Mouse (Mus musculus): Measurements from ENCODE around the gene Wfikkn1. TPM values are rescaled to one million over a fixed set of nuclear protein-coding genes. Genes with fewer than 3 reads are reported as not detected.

The Wfikkn1 gene
- polyA plus RNA-seq, 1 experiment from 2014 or later, result 0.60 TPM

DNA sequence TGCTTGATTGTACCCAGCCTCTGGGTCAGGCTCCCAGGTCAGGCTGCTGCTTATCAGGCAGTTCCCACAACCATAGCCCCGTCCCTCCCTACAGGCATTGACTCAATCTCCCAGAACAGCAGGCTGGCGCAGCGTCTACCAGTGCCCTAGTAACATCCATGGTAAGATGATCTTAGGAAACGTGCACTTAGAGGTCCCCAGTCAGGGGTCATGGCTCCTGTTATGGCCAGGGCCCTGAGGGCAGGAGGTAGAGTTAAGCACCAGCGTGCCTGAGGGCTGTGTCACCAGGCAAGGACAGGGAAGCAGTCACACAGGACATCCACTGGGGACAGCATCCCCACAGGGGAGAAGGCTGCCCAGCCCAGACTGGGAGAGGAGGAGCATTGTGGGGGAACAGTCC lies 1.6 kb upstream of the Wfikkn1 start:
- Histone ChIP-seq H3K9ac (replicated peaks) (no peak overlapping the region), H3K27ac (replicated peaks) (no peak overlapping the region; the same call in 1 of the 2 replicates), H3K36me3 (peaks cover 41% of the 10 kb centered on the region), H3K4me2 (replicated peaks) (no peak overlapping the region), H3K27me3 (no peaks in the 10 kb centered on the region), H3K4me1 (peaks cover 11% of the 10 kb centered on the region), H3K9me3 (no peaks in the 10 kb centered on the region), H3K4me3 (no peak overlapping the region)
- WGBS, result 51% methylated on average over 5 of the region's 5 CpGs
- no peak for ATAC-seq (replicated peaks)

DNA sequence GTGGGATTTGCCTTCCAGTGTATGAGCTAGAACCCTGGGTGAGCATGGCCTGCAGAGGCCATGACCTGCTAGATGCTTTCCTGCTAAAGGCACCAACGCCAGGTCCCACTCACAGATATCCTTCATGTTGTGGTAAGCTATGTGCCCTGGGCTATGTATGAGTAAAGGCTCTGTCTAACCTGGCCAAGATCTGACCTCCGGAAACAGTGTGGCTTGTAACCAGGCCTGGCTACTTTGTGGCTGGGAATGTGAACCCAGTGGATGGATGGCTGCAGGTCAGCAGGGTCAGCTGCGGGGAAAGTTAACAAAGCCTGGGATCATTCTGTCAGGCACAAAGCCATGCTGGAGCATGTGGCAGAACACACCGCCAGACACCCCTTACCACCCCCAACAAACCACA lies 1.0 kb upstream of the Wfikkn1 start:
- ATAC-seq (replicated peaks), result no peak

DNA sequence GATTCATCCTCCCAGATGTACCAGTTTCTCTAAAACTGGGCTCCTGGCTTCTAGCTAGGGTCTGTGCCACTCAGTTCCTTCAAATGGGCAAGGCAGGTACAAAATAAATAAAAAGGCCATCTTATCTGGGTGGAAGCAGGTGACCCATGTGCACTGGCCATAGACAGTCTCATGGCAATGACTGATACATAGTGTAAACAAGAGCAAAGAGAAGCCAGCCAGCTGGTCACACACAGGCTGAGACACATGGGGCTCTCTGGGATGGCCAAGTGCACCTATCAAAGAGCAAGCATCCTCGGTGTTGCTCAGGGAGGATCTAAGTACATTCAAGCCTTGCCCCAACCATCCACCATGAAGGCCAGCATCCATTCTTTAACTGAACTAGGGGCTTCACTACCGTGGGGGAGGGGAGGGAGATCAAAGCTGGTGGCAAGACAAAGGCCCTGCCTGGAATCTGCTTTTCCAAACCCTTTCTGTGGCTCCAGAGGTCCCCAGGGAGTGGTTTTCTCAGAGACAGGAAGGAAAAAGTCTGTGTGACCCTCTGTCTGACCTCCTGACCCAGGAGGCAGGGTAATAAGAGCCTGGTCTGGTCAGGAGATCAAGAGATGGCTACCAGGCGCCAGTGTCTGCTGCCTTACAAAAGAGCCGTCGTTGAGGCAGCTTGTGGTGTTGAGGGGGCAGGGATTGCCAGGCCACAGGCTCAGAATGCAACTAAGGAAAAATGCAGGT lies 419 bp upstream of the Wfikkn1 start:
- no peaks in the 10 kb centered on the region for H3K27me3 ChIP-seq
- peaks cover 22% of the 10 kb centered on the region for H3K4me1 ChIP-seq
- no peak overlapping the region for H3K4me3 ChIP-seq
- H3K4me2 ChIP-seq (replicated peaks), result no peak overlapping the region
- peaks cover 40% of the 10 kb centered on the region for H3K36me3 ChIP-seq
- no peak overlapping the region for H3K9ac ChIP-seq (replicated peaks)
- 0 out of 2 replicates have a peak overlapping the region, but pooled peaks have one; percentile 1 for H3K27ac ChIP-seq (replicated peaks)
- no peaks in the 10 kb centered on the region for H3K9me3 ChIP-seq
- 8% methylated on average over 5 of the region's 5 CpGs for WGBS
- ATAC-seq (replicated peaks), result no peak

More for the DNA sequence above, 1.0 kb upstream of the Wfikkn1 start:
- H3K4me2 ChIP-seq (replicated peaks), result no peak overlapping the region
- H3K36me3 ChIP-seq, result peaks cover 40% of the 10 kb centered on the region
- 29% methylated on average over 4 of the region's 4 CpGs for WGBS
- no peak overlapping the region for H3K9ac ChIP-seq (replicated peaks)
- no peaks in the 10 kb centered on the region for H3K9me3 ChIP-seq
- no peak overlapping the region for H3K4me3 ChIP-seq
- H3K4me1 ChIP-seq, result peaks cover 16% of the 10 kb centered on the region
- H3K27me3 ChIP-seq, result no peaks in the 10 kb centered on the region
- H3K27ac ChIP-seq (replicated peaks), result 0 out of 2 replicates have a peak overlapping the region, but pooled peaks have one; percentile 1

DNA sequence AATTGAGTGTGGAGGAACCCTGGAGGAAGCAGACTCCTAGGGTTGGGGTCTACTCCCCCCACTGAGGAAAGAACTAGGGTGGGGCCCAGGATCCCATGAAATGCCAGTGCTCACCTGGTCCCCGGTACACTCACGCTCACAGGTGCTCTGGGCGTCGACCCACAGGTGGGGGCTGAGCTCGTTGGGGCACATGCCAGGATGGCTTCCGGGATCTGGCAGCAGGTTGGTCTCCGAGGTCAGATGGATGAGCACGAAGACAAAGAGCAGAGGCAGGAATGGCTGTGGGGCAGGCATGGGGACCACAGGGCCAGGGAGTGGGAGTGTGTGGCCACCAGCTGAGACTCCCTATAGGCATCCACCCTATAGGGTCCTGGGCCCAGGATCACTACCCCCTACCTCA lies 908 bp downstream of the Wfikkn1 start:
- no peaks in the 10 kb centered on the region for H3K9me3 ChIP-seq
- no peak overlapping the region for H3K27ac ChIP-seq (replicated peaks)
- 75% methylated on average over 8 of the region's 8 CpGs for WGBS
- peaks cover 39% of the 10 kb centered on the region for H3K36me3 ChIP-seq
- no peak for ATAC-seq (replicated peaks)
- no peak overlapping the region for H3K4me2 ChIP-seq (replicated peaks)
- H3K4me3 ChIP-seq, result no peak overlapping the region
- no peaks in the 10 kb centered on the region for H3K27me3 ChIP-seq
- H3K9ac ChIP-seq (replicated peaks), result no peak overlapping the region
- H3K4me1 ChIP-seq, result peaks cover 26% of the 10 kb centered on the region

DNA sequence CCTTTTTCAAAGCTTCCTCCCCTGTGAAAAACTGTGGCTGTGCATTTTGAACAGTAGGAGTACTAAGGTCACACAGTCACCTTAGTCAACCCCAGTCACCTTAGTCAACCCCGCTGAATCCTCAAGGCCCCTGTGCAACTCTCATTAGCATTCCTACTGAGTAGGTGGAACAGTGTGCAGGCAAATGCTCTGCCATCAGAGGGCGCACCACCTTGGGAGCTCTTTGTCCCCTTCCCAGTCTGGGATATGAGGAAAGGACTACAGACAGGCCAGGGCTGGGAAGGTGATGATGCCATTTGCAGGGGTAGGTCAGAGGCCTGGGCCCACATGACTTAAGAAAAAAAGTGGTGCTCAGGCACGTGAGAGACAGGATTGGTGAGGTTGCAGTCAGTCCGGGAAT lies 1.4 kb downstream of the Wfikkn1 start:
- Histone ChIP-seq H3K36me3 (peaks cover 34% of the 10 kb centered on the region), H3K4me1 (peaks cover 29% of the 10 kb centered on the region), H3K4me2 (replicated peaks) (no peak overlapping the region), H3K4me3 (no peak overlapping the region), H3K27me3 (no peaks in the 10 kb centered on the region), H3K9ac (replicated peaks) (no peak overlapping the region), H3K9me3 (no peaks in the 10 kb centered on the region), H3K27ac (replicated peaks) (no peak overlapping the region)
- WGBS, result 52% methylated on average over 4 of the region's 4 CpGs
- no peak for ATAC-seq (replicated peaks)

DNA sequence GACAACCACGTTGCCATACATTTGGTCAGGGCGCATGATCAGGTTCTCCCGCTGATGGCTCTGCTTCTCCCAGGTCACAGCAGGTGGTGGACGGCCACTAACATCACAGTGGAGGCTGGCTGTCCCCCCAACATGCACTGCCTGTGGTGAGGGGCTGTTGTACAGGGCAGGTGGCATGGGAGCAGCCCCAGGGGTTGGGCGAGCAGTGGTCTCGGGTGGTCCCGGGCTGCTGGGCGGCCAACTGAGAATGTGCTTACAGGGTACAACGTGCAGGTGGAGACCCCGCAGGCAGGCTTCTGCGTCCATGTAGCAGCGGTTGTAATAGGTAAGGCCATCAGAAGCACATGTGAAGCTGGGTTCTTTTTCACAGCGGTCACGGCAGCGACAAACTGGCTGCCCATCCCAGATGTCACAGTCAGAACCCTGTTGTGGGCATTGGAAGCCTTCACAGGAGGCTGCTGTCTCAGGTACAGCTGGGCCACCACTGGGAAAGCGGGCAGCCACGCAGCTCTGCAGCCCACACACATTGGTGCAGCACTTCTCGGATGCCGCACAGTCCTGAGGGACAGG lies 2.0 kb downstream of the Wfikkn1 start:
- H3K9ac ChIP-seq (replicated peaks), result no peak overlapping the region
- WGBS, result 91% methylated on average over 19 of the region's 19 CpGs
- peaks cover 29% of the 10 kb centered on the region for H3K36me3 ChIP-seq
- H3K4me3 ChIP-seq, result no peak overlapping the region
- H3K27ac ChIP-seq (replicated peaks), result no peak overlapping the region
- no peaks in the 10 kb centered on the region for H3K9me3 ChIP-seq
- no peaks in the 10 kb centered on the region for H3K27me3 ChIP-seq
- no peak for ATAC-seq (replicated peaks)
- no peak overlapping the region for H3K4me2 ChIP-seq (replicated peaks)
- peaks cover 35% of the 10 kb centered on the region for H3K4me1 ChIP-seq

DNA sequence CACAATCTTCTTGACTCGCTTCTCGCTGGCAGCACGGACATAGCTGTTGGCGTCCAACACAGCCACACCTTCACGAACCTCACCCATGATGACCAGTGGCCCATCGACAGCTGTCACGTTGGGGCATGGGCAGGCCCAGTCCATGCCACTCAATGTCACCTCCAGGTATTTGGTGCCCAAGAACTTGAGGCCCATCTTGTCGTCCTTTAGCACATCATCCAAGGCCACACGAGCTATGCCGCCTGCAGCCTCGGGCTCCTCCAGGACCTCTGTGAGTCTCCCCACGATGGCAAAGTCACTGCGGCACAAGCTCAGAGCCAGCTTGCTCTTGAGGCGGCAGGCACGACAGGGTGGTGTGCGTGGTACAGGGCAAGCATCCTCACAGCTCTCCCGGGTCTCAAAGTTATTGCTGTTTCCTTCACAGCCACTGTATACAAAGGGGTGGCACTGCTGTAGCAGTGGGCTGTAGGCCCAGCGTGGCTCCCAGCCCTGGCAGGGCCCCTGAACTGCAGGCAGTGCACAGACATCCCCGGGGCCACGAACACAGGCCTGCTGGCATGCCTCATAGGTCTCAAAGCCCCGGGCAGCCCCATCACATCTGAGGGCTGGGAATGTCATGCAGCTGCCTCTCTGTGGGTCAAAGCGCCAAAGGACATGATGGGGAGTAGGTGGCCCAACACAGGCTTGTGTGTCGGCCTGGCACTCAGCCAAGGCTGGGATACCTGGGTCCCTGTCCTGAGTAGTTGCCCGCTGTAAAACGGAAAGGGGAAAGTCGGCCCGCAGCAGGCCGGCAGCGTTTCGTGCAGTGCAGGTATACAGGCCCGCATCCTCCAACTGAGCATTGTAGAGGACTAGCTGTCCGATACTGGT lies 2.7 kb downstream of the Wfikkn1 start:
- ATAC-seq (replicated peaks), result no peak
- no peaks in the 10 kb centered on the region for H3K9me3 ChIP-seq
- 91% methylated on average over 32 of the region's 32 CpGs for WGBS
- peaks cover 35% of the 10 kb centered on the region for H3K4me1 ChIP-seq
- H3K9ac ChIP-seq (replicated peaks), result no peak overlapping the region
- no peak overlapping the region for H3K4me3 ChIP-seq
- peaks cover 23% of the 10 kb centered on the region for H3K36me3 ChIP-seq
- no peaks in the 10 kb centered on the region for H3K27me3 ChIP-seq
- H3K4me2 ChIP-seq (replicated peaks), result no peak overlapping the region
- no peak overlapping the region for H3K27ac ChIP-seq (replicated peaks)

DNA sequence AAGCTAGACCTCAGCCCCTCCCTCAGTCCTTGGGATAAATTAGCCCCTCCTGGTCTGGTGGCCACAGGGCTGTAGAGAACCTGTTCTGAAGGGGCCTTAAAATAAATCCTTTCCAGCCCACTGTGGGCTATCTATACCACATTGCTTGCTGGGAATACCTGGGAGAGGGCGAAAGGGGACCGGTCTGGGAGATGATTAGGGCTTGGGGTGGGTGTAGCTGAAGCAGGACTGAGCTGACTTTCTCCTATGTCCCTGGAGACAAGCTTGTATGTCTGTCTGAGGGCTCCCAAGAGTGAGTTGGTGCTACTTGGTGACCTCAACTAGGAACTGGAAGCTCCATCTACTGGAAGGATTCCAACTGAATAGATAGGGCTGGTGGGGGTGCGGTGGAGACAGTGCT lies 3.6 kb downstream of the Wfikkn1 start:
- H3K27me3 ChIP-seq, result no peaks in the 10 kb centered on the region
- H3K4me3 ChIP-seq, result no peak overlapping the region
- peaks cover 20% of the 10 kb centered on the region for H3K36me3 ChIP-seq
- no peak overlapping the region for H3K9ac ChIP-seq (replicated peaks)
- WGBS, result 99% methylated on average over 3 of the region's 3 CpGs
- no peak overlapping the region for H3K4me2 ChIP-seq (replicated peaks)
- ATAC-seq (replicated peaks), result no peak
- H3K4me1 ChIP-seq, result peaks cover 35% of the 10 kb centered on the region
- H3K27ac ChIP-seq (replicated peaks), result no peak overlapping the region
- no peaks in the 10 kb centered on the region for H3K9me3 ChIP-seq

DNA sequence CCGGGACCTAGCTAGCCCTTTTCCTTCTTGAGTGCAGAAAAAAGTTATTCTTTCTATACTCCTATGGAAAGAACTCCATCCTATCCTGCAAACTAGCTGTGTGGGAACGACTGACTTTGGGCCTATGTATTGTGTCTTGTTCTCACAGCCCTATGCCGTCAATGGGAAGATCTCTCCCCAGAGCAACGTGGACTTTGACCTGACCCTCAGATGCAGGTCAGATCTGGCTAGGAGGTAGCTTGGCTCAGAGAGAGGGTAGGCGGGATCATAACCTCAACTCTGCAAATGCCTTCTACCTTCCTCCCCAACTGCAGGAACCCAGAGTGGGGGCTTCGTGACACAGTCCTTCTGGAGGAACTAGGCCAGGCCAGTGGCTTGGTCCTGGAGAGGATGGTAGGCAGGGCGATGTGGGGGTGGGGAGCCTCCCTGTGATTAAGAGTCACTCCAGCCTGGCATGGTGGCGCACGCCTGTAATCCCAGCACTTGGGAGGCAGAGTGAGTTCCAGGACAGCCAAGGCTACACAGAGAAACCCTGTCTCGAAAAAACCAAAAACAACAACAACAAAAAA lies 4.2 kb downstream of the Wfikkn1 start:
- Histone ChIP-seq H3K4me3 (peak overlapping the region; percentile 75), H3K4me2 (replicated peaks) (peak overlapping the region; percentile 97), H3K27ac (replicated peaks) (peak overlapping the region; percentile 94), H3K27me3 (no peaks in the 10 kb centered on the region), H3K36me3 (peaks cover 20% of the 10 kb centered on the region), H3K9ac (replicated peaks) (peak overlapping the region; percentile 85), H3K4me1 (peaks cover 35% of the 10 kb centered on the region), H3K9me3 (no peaks in the 10 kb centered on the region)
- ATAC-seq (replicated peaks), result no peak
- 74% methylated on average over 10 of the region's 10 CpGs for WGBS

DNA sequence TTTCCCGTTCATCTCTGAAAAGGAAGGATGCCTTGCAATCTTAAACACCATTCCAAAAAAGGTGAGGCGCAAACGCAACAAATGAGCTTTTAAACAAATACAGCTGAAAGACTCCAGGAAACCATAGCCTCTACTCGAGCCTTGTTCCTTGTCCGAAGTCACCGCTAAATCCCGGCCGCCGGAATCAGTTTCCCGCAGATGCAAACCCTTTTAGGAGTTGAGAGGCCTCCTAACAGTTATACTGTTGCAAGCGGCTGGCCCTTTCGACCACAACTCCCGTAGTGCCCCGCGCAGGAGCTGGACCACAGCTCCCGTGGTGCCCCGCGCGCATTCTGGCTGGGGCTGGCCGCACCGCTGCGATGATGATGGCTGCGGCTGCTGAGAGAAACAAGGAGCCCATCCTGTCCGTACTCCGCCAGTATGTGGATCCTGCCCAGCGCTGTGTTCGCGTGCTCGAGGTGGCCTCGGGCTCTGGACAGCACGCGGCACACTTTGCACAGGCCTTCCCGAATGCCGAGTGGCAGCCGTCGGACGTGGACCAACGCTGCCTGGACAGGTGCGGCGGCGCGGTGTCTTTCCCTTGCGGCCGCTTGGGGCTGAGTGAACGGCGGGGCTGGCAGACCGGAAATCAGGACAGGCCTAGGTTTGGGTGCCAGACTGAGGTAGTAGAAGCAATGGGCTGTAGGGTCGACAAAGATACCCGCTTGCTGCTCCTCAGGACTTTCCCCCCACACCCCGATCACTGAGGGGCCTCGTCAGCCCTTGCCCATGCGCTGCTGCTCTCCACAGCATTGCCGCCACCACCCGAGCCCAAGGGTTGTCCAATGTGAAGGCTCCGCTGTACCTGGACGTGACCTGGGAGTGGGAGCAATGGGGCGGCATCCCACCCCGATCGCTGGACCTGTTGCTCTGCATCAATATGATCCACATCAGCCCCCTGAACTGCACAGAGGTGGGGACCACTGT lies 5.2 kb downstream of the Wfikkn1 start:
- H3K36me3 ChIP-seq, result peaks cover 20% of the 10 kb centered on the region
- no peaks in the 10 kb centered on the region for H3K27me3 ChIP-seq
- peak; percentile 93 for ATAC-seq (replicated peaks)
- peak overlapping the region; percentile 97 for H3K4me2 ChIP-seq (replicated peaks)
- WGBS, result under 1% methylated on average over 59 of the region's 59 CpGs
- peak overlapping the region; percentile 75 for H3K4me3 ChIP-seq
- H3K27ac ChIP-seq (replicated peaks), result peak overlapping the region; percentile 94
- no peaks in the 10 kb centered on the region for H3K9me3 ChIP-seq
- H3K9ac ChIP-seq (replicated peaks), result peak overlapping the region; percentile 85
- peaks cover 32% of the 10 kb centered on the region for H3K4me1 ChIP-seq

DNA sequence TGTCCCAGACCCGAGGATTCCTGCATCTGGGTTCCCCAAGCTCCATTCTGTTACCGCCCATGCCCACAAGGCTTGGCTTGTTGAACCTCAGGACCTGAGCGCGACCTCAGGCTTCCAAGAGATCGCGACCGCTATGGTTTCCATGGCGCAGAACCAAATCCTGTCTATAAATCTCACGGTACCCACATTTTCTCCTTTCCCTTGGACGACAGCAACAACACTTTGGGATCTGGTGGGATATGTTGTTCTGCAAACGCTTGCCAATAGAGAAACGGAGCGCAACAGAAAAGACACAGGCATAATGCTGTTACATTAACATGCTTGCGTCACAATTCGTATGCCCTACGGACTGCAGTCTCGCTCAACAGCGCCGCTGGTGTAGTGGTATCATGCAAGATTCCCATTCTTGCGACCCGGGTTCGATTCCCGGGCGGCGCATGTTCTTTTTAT lies 5.9 kb downstream of the Wfikkn1 start, which contains the start of gene Mettl26:
Gene Mettl26 (plus strand): TSS at position 354 of the 450 bp plus-strand sequence.
- peak within 1 kb of the TSS; percentile 75 for H3K4me3 ChIP-seq
- H3K27ac ChIP-seq (replicated peaks), result peak within 1 kb of the TSS; percentile 94
- peaks cover 20% of the 10 kb centered on the region for H3K36me3 ChIP-seq
- peak within 1 kb of the TSS; percentile 85 for H3K9ac ChIP-seq (replicated peaks)
- H3K4me2 ChIP-seq (replicated peaks), result peak within 1 kb of the TSS; percentile 97
- peaks cover 27% of the 10 kb centered on the region for H3K4me1 ChIP-seq
- no peaks in the 10 kb centered on the region for H3K9me3 ChIP-seq
- no peaks in the 10 kb centered on the region for H3K27me3 ChIP-seq
- peak; percentile 77 for ATAC-seq (replicated peaks)
- WGBS, result under 1% methylated on average over 25 of the region's 25 CpGs

All from forebrain, embryonic 15.5 days (tissue).